Mouse (Mus musculus) CD4-positive helper T cell, adult 2 months (primary cell): ENCODE measurements around the gene Rapgefl1.

Experiments used
- DNase-seq: peaks from one replicate; pipeline ENCODE4 v3.0.0-alpha.2; 2012; ENCODE audit warnings: low read depth, missing footprints, low spot score

Gene Rapgefl1

GRCm38 (mm10) chr11:98858759-98859731, 22.5 kb downstream of the Rapgefl1 start:
- DNase-seq, result peak; percentile 74

GRCm38 (mm10) chr11:98863028-98863750, 26.6 kb downstream of the Rapgefl1 start, which contains the start of gene Wipf2:
Gene Wipf2, plus strand, starts transcription at chr11:98863638.
- peak; percentile 97 for DNase-seq

GRCm38 (mm10) chr11:98863751-98864429, 27.3 kb downstream of the Rapgefl1 start:
- peak; percentile 72 for DNase-seq

- DNase-seq, result no peak
Observed at GRCm38 (mm10) chr11:98867293-98867692, 30.7 kb downstream of the Rapgefl1 start.

- DNase-seq, result no peak
Observed at GRCm38 (mm10) chr11:98869906-98870305, 33.3 kb downstream of the Rapgefl1 start.

GRCm38 (mm10) chr11:98870791-98871190, 34.2 kb downstream of the Rapgefl1 start:
- no peak for DNase-seq

- no peak for DNase-seq
Observed at GRCm38 (mm10) chr11:98871416-98871815, 34.8 kb downstream of the Rapgefl1 start.

- no peak for DNase-seq
Observed at GRCm38 (mm10) chr11:98872040-98872439, 35.5 kb downstream of the Rapgefl1 start.

- no peak for DNase-seq
Observed at GRCm38 (mm10) chr11:98873900-98874299, 37.3 kb downstream of the Rapgefl1 start.

GRCm38 (mm10) chr11:98877001-98877400, 40.4 kb downstream of the Rapgefl1 start:
- no peak for DNase-seq

GRCm38 (mm10) chr11:98887703-98888102, 51.1 kb downstream of the Rapgefl1 start:
- DNase-seq, result no peak

- DNase-seq, result no peak
Observed at GRCm38 (mm10) chr11:98889077-98889476, 52.5 kb downstream of the Rapgefl1 start.

GRCm38 (mm10) chr11:98889977-98890376, 53.4 kb downstream of the Rapgefl1 start:
- no peak for DNase-seq

GRCm38 (mm10) chr11:98892426-98892825, 55.8 kb downstream of the Rapgefl1 start:
- DNase-seq, result no peak

- DNase-seq, result peak; percentile 57
Observed at GRCm38 (mm10) chr11:98900529-98901125, 64.0 kb downstream of the Rapgefl1 start.

- no peak for DNase-seq
Observed at GRCm38 (mm10) chr11:98902621-98903245, 66.1 kb downstream of the Rapgefl1 start.
